Mouse (Mus musculus): ENCODE data around the gene Try4.
"Not testable (repeated sequence)": the region's sequence is repeated elsewhere in the genome, so short reads cannot be mapped to it uniquely, and the experiment has no call there.

Try4 gene

GRCm38 (mm10) chr6:41301969-41302368 lies at the start of gene Try4:
Gene Try4, plus strand, starts transcription at chr6:41302269.
- DNase-seq: no peak

DNA sequence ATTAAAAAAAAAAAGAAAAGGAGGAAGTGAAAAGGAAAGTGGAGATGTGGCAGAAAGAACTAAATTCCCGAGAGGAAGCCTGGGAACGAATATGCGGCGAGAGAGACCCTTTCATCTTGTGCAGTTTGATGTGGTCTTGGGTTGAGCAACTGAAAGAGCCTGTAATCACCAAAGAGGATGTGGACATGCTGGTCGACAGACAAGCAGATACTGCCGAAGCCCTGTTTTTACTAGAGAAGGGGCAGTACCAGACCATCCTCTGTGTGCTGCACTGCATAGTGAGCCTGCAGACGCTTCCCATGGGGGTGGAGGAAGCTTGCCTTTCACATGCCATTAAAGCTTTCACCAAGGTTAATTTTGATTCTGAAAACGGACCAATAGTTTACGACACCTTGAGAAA lies 48.8 kb upstream of the Try4 start:
- not testable (repeated sequence) for DNase-seq

DNA sequence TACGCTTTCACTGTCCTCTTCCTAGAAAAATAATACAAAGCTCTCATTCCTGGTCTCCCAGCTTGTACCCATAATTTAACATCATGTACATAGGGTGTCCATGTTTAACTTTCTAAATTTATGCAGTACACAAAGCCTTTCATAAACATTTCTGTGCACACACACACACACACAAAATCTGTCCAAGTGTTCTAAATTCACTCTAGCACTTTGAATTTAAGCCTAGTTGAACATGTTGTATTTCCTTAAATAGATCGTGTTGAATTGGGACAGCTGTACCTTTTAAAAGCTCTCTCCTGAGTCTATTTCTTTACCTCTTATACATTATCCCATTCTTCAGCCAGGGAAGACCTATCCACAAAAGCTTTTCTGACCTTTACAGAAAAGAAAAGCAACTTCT lies 45.6 kb upstream of the Try4 start:
- no peak for DNase-seq

GRCm38 (mm10) chr6:41257432-41257831 lies 44.6 kb upstream of the Try4 start:
- DNase-seq: no peak

DNA sequence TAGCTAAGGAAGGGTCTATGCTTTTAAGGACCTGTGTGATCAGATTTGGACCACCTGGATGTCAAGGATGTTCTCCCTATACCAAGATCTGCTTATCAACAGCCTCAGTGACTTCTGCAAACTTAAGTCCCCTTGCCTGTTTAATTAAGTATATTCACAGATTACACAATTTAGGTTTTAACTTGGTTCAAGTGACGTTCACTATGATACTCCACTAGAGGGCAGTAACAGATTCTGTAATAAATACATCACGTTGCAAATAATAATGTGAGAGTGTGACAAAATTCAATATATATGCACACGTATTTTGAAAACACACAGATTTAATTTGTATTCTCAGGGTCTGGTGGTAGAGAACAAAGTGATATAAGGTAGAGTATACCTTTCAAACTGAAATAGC lies 39.3 kb upstream of the Try4 start:
- DNase-seq: no peak

DNA sequence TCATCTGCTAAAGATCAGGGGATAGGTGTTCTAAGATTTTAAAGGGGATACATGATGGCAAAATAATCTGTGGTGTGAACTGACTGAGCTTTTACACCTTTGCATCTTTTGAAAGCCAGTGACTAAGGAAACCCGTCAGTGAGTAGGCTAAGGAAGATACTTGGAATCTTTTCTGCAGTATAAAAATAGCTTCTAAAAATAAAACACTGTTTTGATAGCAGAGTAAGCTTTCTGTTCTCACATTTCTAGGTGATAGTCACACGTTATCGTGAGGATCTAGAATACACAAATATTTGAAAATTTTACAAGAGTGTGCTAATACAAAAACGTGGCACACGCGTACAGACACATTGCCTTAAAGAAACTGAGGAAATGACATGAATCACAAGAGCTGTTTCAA lies 35.9 kb upstream of the Try4 start:
- no peak for DNase-seq

- DNase-seq: no peak
Observed at GRCm38 (mm10) chr6:41298255-41298654, 3.8 kb upstream of the Try4 start.

GRCm38 (mm10) chr6:41316741-41317140 lies 14.7 kb downstream of the Try4 start, which contains the start of gene Try5:
Gene Try5, minus strand, starts transcription at chr6:41316841.
- not testable (repeated sequence) for DNase-seq

DNA sequence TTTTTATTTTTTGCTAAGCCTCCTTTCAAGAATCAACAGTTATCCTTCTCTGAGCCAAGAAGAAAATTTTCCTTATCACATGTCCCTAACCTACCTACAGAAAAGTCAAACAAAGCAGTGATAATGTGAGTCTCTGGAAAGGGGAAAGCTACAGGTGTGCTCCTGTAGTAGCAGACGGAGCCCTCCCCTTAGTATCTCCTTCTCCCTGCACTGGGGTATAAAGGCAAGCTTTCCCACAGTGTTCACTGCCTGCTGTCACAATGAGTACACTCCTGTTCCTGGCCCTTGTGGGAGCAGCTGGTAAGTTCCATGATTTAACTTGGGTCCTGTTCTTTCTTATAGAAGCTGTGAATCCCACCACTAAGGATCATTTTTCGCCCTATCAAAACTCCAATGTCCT lies 51.9 kb downstream of the Try4 start, which contains the start of gene Try10:
Gene Try10, plus strand, starts transcription at position 174 of the 400 bp plus-strand sequence.
- DNase-seq: no peak

Data from kidney, postnatal 10 days (tissue).